Mouse (Mus musculus) olfactory bulb, adult 2 months (tissue): ENCODE data around the gene Stk10.

Experiments
- CTCF ChIP-seq: fragments of 200-500 bp; IDR thresholded peaks from 2 replicates; pipeline ENCODE4 v1.5.1; 2012; ENCODE audit warnings: low read depth, mild to moderate bottlenecking, low read length, moderate library complexity; ENCODE audit not compliant: insufficient read depth
- POLR2A ChIP-seq: fragments of 200-500 bp; IDR thresholded peaks from 2 replicates; pipeline ENCODE4 v1.6.1; 2012; ENCODE audit warnings: mild to moderate bottlenecking, low read depth, low read length, moderate library complexity; ENCODE audit not compliant: insufficient read depth

DNA sequence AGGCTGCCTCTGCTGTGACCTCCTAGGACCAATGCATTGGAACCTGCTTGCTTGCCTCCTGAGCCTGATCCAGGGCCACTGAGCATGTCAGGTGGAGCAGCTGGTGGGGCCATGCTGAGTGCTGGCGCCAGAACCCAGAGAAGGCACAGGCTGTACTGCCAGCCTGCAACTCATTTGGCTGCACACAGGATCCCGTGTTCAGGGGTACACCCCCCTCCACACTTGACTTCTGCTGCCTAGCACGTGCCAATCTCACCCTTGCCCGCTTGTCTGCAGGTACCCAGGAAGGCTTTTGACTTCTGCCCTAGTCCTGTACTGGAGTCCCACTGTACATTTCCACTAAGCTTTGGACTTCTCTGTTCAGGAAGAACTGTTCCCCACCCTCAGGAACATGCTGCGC is 90.1 kb downstream of the Stk10 start:
- TF ChIP-seq CTCF (no peak), POLR2A (no peak)
